Mouse (Mus musculus): ENCODE data around the gene Fbrsl1. TPM values are rescaled to one million over a fixed set of nuclear protein-coding genes. Genes with fewer than 3 reads are reported as not detected.

Gene Fbrsl1
- total and polyA plus RNA-seq, 2 experiments from 2014 or later = 18.8 to 41.1 TPM

- H3K36me3 ChIP-seq (ENCODE audit: insufficient read depth, low read length) = peaks cover 5% of the 10 kb centered on the region; the same call in 1 of the 2 replicates
- no peak for ATAC-seq
- H3K4me1 ChIP-seq (ENCODE audit: insufficient read depth, low read length) = peaks cover 10% of the 10 kb centered on the region; the same call in 1 of the 2 replicates
- no peaks in the 10 kb centered on the region for H3K27me3 ChIP-seq (ENCODE audit: insufficient read depth, low read length)
- no peak overlapping the region for H3K9ac ChIP-seq (replicated peaks; ENCODE audit: low read length)
- H3K9me3 ChIP-seq (ENCODE audit: low read length) = no peaks in the 10 kb centered on the region
- 91% methylated on average over 2 of the region's 2 CpGs for WGBS
- no peak overlapping the region for H3K4me2 ChIP-seq (ENCODE audit: low read depth, low read length)
- no peak for TF ChIP-seq CTCF (IDR thresholded peaks at IDR 0.05; ENCODE audit: low read depth)
- H3K4me3 ChIP-seq (ENCODE audit: low read length) = no peak overlapping the region
- H3K27ac ChIP-seq = no peak overlapping the region
- no peak for DNase-seq (ENCODE audit: low spot score)
These were observed 109.5 kb downstream of the Fbrsl1 start for GRCm38 (mm10) chr5:110338792-110339191.

DNA sequence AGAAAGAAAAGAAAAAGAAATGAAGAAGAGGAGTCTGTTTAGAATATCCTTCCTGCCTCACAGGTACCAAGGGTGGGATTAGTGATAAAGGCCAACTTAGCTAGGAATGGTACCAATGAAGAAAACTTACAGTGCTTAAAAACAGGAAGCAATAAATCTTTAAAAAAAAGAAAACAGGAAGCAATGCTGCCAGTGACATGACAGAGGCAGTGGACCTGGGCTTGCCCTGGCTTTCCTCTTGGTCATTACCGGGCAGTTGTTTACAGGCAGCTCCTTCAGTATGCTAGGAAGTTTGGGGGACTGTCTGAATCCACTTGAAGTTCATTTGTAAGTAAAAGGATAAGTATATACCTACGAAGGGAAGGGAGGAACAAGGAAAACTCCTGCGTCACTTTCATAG, 117.8 kb downstream of the Fbrsl1 start:
- no peak for TF ChIP-seq CTCF (IDR thresholded peaks at IDR 0.05; ENCODE audit: low read depth)
- H3K9ac ChIP-seq (replicated peaks; ENCODE audit: low read length) = no peak overlapping the region
- ATAC-seq (no peak), DNase-seq (ENCODE audit: low spot score) (no peak)
- no peak overlapping the region for H3K27ac ChIP-seq
- no peak overlapping the region for H3K4me3 ChIP-seq (ENCODE audit: low read length)
- peaks cover 19% of the 10 kb centered on the region for H3K36me3 ChIP-seq (ENCODE audit: insufficient read depth, low read length)
- WGBS = 93% methylated on average over 3 of the region's 3 CpGs
- no peaks in the 10 kb centered on the region for H3K9me3 ChIP-seq (ENCODE audit: low read length)
- H3K27me3 ChIP-seq (ENCODE audit: insufficient read depth, low read length) = no peaks in the 10 kb centered on the region
- no peak overlapping the region for H3K4me2 ChIP-seq (ENCODE audit: low read depth, low read length)
- H3K4me1 ChIP-seq (ENCODE audit: insufficient read depth, low read length) = no peaks in the 10 kb centered on the region

GRCm38 (mm10) chr5:110313127-110313526, 135.2 kb downstream of the Fbrsl1 start:
- Histone ChIP-seq H3K27me3 (ENCODE audit: insufficient read depth, low read length) (no peaks in the 10 kb centered on the region), H3K9ac (replicated peaks; ENCODE audit: low read length) (no peak overlapping the region), H3K27ac (no peak overlapping the region), H3K9me3 (ENCODE audit: low read length) (no peaks in the 10 kb centered on the region), H3K36me3 (ENCODE audit: insufficient read depth, low read length) (no peaks in the 10 kb centered on the region), H3K4me1 (ENCODE audit: insufficient read depth, low read length) (no peaks in the 10 kb centered on the region), H3K4me2 (ENCODE audit: low read depth, low read length) (no peak overlapping the region), H3K4me3 (ENCODE audit: low read length) (no peak overlapping the region)
- ATAC-seq (no peak), DNase-seq (ENCODE audit: low spot score) (no peak)
- 92% methylated on average over 3 of the region's 3 CpGs for WGBS
- TF ChIP-seq CTCF (IDR thresholded peaks at IDR 0.05; ENCODE audit: low read depth) = no peak

Other genes starting within 250 kb of the Fbrsl1 start
- gene Ankle2, start 217.5 kb downstream of the Fbrsl1 start, total RNA-seq (2014; rRNA removed) = 21.2 and 25.0 TPM in 2 replicates
- 19.6 and 20.5 TPM in 2 replicates for gene Ankle2, start 217.5 kb downstream of the Fbrsl1 start, polyA plus RNA-seq (2015; fragmentation: Nextera tagmentation; extraction: Ambion mirVana)
- 117 and 129 TPM in 2 replicates for gene Pgam5, start 178.6 kb downstream of the Fbrsl1 start, total RNA-seq (2014; rRNA removed)
- 95.4 and 106 TPM in 2 replicates for gene Pgam5, start 178.6 kb downstream of the Fbrsl1 start, polyA plus RNA-seq (2015; fragmentation: Nextera tagmentation; extraction: Ambion mirVana)
- gene Pxmp2, start 162.3 kb downstream of the Fbrsl1 start, total RNA-seq (2014; rRNA removed) = 14.3 and 17.0 TPM in 2 replicates
- 19.5 and 20.8 TPM in 2 replicates for gene Pxmp2, start 162.3 kb downstream of the Fbrsl1 start, polyA plus RNA-seq (2015; fragmentation: Nextera tagmentation; extraction: Ambion mirVana)
- 15.8 and 17.1 TPM in 2 replicates for gene Pole, start 162.2 kb downstream of the Fbrsl1 start, total RNA-seq (2014; rRNA removed)
- 4.8 and 6.5 TPM in 2 replicates for gene Pole, start 162.2 kb downstream of the Fbrsl1 start, polyA plus RNA-seq (2015; fragmentation: Nextera tagmentation; extraction: Ambion mirVana)
- 11.9 and 12.8 TPM in 2 replicates for gene P2rx2, start 105.3 kb downstream of the Fbrsl1 start, total RNA-seq (2014; rRNA removed)
- 11.5 and 11.8 TPM in 2 replicates for gene P2rx2, start 105.3 kb downstream of the Fbrsl1 start, polyA plus RNA-seq (2015; fragmentation: Nextera tagmentation; extraction: Ambion mirVana)
- gene Lrcol1, start 103.8 kb downstream of the Fbrsl1 start, total RNA-seq (2014; rRNA removed) = not detected in 2 replicates
- gene Lrcol1, start 103.8 kb downstream of the Fbrsl1 start, polyA plus RNA-seq (2015; fragmentation: Nextera tagmentation; extraction: Ambion mirVana) = 0.28 TPM in 1 of 2 replicates, not detected in the other
- gene Galnt9, start 95.9 kb upstream of the Fbrsl1 start, total RNA-seq (2014; rRNA removed) = 26.7 and 27.8 TPM in 2 replicates
- 16.4 and 19.8 TPM in 2 replicates for gene Galnt9, start 95.9 kb upstream of the Fbrsl1 start, polyA plus RNA-seq (2015; fragmentation: Nextera tagmentation; extraction: Ambion mirVana)
- gene Noc4l, start 204.9 kb upstream of the Fbrsl1 start, total RNA-seq (2014; rRNA removed) = 31.8 and 42.8 TPM in 2 replicates
- 38.0 and 42.9 TPM in 2 replicates for gene Noc4l, start 204.9 kb upstream of the Fbrsl1 start, polyA plus RNA-seq (2015; fragmentation: Nextera tagmentation; extraction: Ambion mirVana)
- gene Ddx51, start 204.9 kb upstream of the Fbrsl1 start, total RNA-seq (2014; rRNA removed) = 11.8 and 12.4 TPM in 2 replicates
- 9.4 and 11.2 TPM in 2 replicates for gene Ddx51, start 204.9 kb upstream of the Fbrsl1 start, polyA plus RNA-seq (2015; fragmentation: Nextera tagmentation; extraction: Ambion mirVana)